Mouse (Mus musculus) frontal cortex, adult (tissue): ENCODE results near the gene Afmid.
"Not testable (repeated sequence)": the region's sequence is repeated elsewhere in the genome, so short reads cannot be mapped to it uniquely, and the experiment has no call there.

Experiments used
- ATAC-seq: cut with Nextera tagmentation; 2 replicates; pipeline ENCODE4 v1.9.2; 2017; ENCODE audit warnings: mild to moderate bottlenecking, moderate library complexity, mixed read lengths; ENCODE audit not compliant: low TSS enrichment

Gene Afmid

GRCm38 (mm10) chr11:117825333-117826101, at the start of gene Afmid, which contains the start of gene Tk1:
Afmid (plus strand) TSS chr11:117825924.
Tk1 (minus strand) TSS chr11:117826092.
- ATAC-seq, result peak; percentile 18; the same call in 1 of the 2 replicates

DNA sequence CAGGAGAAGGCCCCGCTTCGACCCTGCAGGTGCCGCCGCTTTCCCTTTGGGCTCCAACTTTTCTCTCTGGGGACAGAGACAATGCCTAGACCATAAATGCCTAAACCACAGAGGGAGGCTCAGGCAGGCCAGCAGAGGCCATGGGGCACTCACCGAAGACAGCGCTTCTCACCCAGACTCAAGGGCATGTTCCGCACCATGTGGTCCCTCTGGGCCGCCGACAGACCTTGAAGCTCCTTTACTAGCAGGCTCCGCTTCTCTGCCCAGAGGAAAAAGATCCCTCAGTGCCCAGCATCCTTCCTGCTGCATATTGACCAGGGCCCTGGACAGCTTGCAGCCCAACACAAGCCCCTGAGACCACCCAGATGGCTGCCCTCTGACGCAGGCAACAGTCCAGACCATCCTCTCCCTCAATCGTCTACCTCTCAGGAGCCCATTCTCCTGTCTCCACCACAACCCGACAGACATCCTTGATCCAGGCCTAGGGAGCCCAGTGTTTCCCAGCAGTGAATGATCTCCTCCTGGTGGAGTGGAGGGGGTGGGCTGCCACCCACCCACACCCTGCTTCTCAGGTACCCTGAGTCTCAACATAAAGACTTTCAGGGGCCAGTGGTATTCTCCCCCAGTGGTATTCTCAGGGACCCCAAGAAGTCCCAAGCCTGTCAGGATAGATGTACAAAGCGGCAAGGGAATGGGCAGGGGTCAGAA, 49.5 kb upstream of the Afmid start:
- ATAC-seq, result no peak

GRCm38 (mm10) chr11:117777111-117777510, 48.6 kb upstream of the Afmid start:
- no peak for ATAC-seq

DNA sequence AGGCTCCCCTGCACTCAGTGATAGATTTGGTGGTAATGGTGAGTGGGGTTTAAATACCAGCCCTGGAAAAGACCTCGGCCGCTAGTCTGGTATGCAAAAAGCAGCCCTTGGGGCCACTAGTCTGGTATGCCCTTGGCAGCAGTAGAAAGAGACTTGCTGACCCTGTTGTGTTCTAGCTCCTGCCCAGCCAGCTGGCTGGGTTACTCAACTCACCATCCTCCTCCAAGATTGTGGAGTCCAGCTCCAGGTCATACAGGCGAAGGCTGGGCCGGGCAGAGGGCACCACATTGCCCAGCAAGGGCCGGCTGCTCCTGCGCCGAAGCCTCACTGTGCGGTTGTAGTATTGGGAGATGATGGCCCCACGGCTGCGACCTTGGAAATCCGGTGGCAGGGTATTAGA, 47.7 kb upstream of the Afmid start:
- ATAC-seq, result no peak

GRCm38 (mm10) chr11:117778851-117779433, 46.8 kb upstream of the Afmid start:
- ATAC-seq, result no peak

GRCm38 (mm10) chr11:117779434-117780198, 46.1 kb upstream of the Afmid start:
- peak; percentile 53; the same call in 1 of the 2 replicates for ATAC-seq

DNA sequence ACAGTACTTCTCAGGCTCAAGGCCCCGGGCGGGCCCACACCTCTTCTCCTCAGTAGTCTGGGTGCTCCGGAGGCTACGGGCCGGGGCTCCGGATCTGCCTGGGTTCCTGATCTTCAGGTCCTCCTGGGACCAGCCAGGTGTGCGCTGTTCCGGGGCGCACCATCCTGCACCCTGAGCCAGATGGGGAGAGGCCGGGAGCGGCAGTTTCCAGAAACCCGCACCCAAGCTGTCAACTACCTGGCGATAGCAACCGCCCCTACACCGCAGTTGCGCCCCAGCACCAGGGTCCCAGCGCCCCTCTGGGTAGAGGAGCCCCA, 45.6 kb upstream of the Afmid start:
- no peak for ATAC-seq

GRCm38 (mm10) chr11:117780582-117781111, 45.1 kb upstream of the Afmid start:
- no peak for ATAC-seq

DNA sequence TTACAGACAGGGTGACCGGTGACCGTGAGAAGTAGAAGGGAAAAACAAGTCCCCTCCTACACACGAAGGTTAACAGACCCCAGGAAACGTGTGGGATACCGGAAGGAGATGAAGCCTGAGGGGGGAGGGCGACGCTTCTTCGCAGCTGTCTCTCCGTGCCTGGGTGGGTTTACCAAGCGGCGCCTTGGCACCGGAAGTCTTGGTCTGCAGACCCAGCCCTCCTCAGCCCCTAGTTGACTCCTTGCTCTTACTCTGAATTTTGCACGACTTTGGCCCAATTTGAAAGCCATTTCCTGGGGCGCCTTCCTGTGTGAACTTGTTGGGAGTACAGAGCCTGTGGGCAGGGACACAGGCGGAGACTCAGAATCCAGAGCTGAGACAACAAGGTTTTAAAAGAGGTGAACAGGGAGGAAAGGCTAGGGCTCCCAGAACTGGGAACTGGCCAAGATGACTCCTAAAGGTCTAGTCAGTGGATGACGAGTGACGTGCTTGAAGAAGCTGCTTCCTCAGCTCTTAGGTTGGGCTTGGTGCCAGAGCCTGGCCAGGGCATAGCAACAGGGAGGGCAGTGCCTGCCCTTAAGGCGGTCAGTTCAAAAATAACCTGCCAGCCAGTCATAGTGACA, 44.4 kb upstream of the Afmid start:
- ATAC-seq, result no peak

DNA sequence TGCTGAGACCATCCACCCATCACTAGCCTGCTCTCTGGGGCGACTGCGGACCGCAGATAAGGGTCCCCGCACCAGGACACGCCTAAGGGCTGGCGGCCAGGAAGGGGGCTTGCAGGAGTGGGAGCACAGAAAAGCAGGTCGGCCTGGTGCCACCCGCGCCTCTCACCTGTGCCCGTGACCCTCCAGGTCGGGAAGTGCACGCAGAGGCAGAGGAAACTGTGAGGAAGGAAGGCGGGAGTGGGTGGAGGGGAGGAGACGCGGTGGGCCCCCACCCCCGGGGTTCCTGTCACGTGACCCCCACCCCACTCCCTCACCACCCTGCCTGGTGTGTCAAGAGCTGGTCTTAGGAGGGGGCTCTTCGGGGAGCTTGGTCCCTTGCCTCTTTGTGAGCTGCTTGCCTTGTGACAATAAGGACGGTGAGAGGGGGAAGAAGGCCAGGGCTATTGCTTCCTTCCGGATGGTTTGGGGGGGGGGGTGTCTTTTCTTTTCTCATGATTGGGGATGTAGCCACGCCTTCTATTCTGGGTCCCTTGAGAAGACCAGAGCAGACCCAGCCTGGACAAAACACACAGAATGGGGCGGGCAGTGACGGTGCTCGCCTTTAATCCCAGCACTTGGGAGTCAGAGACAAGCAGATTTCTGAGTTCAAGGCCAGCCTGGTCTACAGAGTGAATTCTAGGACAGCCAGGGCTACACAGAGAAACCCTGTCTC, 43.6 kb upstream of the Afmid start, which contains the start of the genes Tmc8 and Tmc6:
Gene Tmc8, plus strand, starts transcription at position 84 of the 712 bp plus-strand sequence.
Gene Tmc6, minus strand, starts transcription at position 206 of the 712 bp plus-strand sequence.
- no peak for ATAC-seq

DNA sequence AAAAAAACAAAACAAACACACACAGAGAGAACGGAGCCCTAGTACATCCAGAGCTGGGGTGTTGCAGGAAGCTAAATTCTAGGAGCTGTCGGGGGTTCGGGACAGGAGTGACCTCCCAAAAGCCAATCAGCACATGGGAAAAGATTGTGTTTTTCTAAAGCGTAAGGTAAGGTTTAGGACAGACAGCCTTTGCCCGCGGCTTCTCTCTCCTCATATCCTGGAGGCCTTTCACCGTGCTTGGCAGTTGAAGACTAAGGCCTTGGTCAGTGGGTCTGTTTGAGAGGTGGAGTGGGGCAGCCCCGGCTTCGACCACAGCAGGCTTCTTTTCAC, 43.1 kb upstream of the Afmid start:
- ATAC-seq, result no peak

- no peak; the same call in 1 of the 2 replicates for ATAC-seq
These were observed 42.6 kb upstream of the Afmid start for GRCm38 (mm10) chr11:117783089-117783488.

DNA sequence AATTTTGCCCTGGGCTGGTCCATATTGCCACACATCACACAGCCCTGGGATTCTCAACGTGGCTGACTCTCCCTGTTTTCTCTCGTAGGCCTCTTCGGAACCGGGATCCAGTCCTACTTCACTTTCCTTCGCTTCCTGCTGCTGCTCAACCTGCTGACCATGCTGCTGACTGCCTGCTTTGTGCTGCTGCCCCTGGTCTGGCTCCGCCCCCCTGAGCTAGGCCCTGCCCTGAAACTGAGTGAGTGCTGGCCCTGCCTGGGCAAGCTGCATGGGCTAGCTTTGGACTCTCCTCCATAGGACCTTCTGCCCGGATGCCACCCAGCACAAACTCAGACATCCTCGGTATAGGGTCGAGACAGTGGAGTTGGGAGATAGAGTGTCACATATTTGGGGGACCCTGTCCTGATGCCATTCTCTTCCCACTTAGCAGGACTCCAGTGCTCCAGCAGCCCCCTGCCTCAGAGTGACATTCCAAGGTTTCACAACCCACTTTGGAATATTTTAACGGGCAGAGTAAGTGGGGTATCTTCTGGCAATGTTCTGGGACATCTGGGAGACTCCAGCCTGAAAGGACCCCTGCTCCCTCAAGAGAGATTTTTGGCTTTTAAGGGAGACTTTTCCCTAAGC, 41.9 kb upstream of the Afmid start:
- no peak for ATAC-seq

GRCm38 (mm10) chr11:117786294-117786693, 39.4 kb upstream of the Afmid start:
- peak; percentile 62; the same call in 1 of the 2 replicates for ATAC-seq

DNA sequence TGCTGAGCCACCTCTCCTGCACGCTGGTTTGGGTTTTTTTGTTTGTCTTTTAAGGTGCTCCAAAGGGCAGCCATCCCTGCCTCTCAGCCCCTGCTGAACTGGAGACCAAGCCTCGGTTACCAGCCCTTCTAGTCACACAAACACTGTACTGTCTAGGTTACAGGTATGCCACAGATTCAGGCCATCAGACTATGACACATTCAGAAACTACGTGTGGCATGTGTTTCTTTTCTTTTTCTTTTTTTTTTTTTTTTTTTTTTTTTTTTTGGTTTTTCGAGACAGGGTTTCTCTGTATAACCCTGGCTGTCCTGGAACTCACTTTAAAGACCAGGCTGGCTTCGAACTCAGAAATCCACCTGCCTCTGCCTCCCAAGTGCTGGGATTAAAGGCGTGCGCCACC, 37.2 kb upstream of the Afmid start:
- not testable (repeated sequence) for ATAC-seq

- peak; percentile 59; the same call in 1 of the 2 replicates for ATAC-seq
These were observed 35.4 kb upstream of the Afmid start for GRCm38 (mm10) chr11:117790286-117790685.

DNA sequence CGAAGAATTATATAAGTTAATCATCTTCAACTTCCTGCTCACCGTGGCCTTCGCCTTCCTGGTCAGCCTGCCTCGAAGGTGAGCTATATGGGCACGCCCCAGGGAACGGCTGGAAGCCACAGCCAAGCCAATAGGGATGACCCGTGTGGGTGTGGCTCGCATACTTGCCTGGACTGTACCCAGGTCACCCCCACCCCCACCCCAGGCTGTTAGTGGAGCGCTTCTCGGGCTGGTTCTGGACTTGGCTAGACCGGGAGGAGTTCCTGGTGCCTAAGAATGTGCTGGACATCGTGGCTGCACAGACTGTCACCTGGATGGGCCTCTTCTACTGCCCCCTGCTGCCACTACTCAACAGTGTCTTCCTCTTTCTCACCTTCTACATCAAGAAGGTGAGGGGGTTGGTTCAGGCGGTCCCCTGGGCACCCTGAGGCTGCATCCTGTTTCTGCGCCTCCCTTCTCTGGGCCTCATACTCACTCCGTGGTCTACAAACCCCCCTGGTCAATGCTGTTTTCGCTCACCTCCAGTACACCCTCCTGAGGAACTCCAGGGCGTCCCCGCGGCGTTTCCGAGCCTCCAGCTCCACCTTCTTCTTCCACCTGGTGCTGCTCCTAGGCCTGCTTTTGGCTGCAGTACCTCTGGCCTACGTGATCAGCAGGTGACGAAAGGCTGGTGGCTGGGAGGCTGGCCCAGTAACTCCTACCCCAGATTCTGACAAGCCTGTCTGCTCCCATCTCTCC, 34.9 kb upstream of the Afmid start:
- no peak for ATAC-seq

- no peak for ATAC-seq
These were observed 34.3 kb upstream of the Afmid start for GRCm38 (mm10) chr11:117791441-117791761.

GRCm38 (mm10) chr11:117792281-117792888, 33.3 kb upstream of the Afmid start:
- no peak for ATAC-seq
